Mouse (Mus musculus): ENCODE data around the gene Duxbl2. TPM values are rescaled to one million over a fixed set of nuclear protein-coding genes. Genes with fewer than 3 reads are reported as not detected.
"Not testable (repeated sequence)": the region's sequence is repeated elsewhere in the genome, so short reads cannot be mapped to it uniquely, and the experiment has no call there.

Gene Duxbl2
- total RNA-seq (2018; cell fraction: chromatin; rRNA removed): not detected
- total RNA-seq (2018; cell fraction: cytosol; rRNA removed): not detected
- not detected for total RNA-seq (2018; cell fraction: nucleus; rRNA removed)
- not detected in 3 replicates for polyA plus RNA-seq (2018)

DNA sequence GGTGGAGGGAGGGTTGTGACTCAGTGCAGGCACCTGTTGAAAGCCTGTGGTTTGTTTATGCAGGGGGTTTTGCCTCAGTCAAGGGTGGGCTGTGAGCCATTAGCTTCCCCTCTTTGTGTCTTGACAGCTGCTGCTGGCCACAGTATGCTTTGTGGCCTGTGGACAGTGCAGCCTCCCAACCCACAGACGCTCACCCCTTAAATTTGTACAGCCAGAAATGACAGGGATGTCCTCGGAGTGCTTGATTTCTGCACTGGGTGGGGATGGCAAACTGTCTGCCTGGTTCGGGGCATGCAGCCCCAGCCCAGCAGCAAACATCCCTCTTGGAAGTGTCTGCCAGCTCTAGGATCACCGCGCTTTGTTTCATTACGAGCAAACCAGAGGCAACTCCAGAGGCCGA, at the start of gene Duxbl2:
Gene Duxbl2 (plus strand): TSS at position 200 of the 400 bp plus-strand sequence.
- not testable (repeated sequence) for H3K27ac ChIP-seq; H3K36me3 ChIP-seq (ENCODE audit: inconsistent target); H3K4me3 ChIP-seq (ENCODE audit: inconsistent target); H3K79me2 ChIP-seq (ENCODE audit: inconsistent target)
- WGBS (ENCODE audit: missing documents): no CpG with 5 or more reads among the region's 7 CpGs

DNA sequence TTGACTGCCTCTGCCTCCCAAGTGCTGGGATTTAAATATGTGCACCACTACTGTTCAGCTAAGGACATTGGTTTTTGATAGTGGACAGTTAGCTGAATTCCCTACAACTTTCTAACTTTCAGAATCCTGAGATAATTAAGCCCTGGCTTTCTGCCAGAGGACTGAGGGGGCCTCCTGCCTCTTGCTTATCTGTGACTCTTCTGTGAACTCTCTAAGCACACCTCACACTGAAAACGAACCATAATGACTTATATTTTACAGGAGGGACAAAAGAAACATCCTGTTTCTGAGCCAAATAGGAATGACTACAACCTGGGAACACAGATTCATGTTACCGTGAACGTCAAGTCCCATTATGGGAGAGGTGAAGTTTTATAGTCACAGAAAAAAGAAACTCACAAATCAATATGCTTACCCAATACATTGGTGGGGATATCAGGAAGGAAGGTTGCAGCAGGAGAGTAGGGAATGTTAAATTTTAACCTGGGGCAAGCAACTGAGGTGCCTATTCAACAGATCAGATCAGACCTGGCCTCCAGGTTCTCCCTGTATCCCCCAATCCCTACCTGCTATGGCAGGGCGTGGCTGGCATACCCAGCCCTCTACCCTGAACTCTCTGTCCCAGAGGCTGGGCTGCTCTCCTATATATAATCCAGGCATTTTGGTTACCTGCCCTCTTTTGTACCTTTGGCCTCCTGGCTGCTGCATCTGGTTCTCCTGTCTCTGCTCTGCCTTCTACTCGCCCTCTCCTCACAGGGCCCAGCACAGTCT, 41.3 kb upstream of the Duxbl2 start:
- H3K4me3 ChIP-seq (ENCODE audit: inconsistent target); H3K36me3 ChIP-seq (ENCODE audit: inconsistent target); H3K27ac ChIP-seq; H3K79me2 ChIP-seq (ENCODE audit: inconsistent target): not testable (repeated sequence)
- no CpG with 5 or more reads among the region's 5 CpGs for WGBS (ENCODE audit: missing documents)

DNA sequence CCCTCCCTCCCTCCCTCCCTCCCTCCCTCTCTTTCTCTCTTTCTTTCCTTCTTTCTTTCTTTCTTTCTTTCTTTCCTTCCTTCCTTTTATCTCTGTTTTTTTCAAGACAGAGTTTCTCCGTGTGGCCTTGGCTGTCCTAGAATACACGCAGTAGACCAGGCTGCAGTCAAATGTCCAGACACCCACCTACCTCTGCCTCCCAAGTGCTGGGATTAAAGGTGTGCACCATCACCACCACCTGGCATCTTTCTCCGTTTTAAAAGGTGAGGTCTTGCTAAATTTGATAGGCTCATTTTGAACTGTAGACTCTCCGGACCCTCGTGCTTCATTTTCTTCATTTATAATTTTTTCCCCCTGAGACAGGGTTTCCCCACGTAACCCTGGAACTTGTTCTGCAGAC, 36.9 kb upstream of the Duxbl2 start, which contains the start of gene Cphx2:
Gene Cphx2 (plus strand): TSS at position 301 of the 400 bp plus-strand sequence.
- H3K27ac ChIP-seq; H3K4me3 ChIP-seq (ENCODE audit: inconsistent target); H3K79me2 ChIP-seq (ENCODE audit: inconsistent target); H3K36me3 ChIP-seq (ENCODE audit: inconsistent target): not testable (repeated sequence)
- WGBS (ENCODE audit: missing documents): no CpG with 5 or more reads among the region's 6 CpGs

DNA sequence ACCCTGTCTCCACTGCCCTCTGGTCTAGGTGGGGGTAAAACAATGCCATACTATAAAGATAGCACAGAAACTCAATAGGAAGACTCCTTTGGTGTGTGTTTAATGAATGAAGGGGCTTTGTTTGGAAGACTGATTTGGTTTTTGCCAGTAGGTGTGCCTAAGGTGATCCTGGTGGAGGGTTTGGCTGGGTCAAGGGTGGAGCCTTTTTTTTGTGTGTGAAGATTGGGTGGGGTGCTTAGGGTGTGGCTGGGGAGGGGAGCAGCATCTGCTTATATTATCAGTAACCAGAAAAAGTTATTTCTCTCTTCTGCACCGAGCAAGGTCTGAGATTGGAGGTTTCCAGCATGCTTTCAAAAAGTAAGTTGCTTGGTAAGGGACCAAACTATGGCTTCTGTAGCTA, 36.2 kb upstream of the Duxbl2 start, which contains the start of gene Cphx3:
Gene Cphx3 (plus strand): TSS at position 301 of the 400 bp plus-strand sequence.
- not testable (repeated sequence) for H3K36me3 ChIP-seq (ENCODE audit: inconsistent target)
- WGBS (ENCODE audit: missing documents): no CpG with 5 or more reads among the region's 1 CpGs

DNA sequence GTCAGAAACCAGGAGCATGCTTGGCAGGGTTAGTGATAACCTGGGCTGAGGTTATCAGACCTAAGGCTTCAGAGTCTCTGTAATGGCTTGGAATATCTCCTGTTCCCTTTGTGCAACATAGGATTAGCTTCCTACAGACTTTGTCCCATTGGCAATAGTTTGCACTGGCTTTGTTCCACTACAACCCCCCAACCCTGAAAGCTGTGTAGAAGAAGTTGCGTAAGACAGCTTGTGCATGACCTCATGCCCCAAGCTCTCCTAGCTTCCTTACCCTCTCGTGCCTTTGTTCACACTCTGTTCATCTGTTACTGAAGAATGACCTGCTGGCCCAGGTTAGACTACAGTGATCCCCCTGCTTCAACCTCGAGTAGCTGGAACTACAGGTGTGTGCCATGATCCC, 20.5 kb upstream of the Duxbl2 start:
- H3K79me2 ChIP-seq (ENCODE audit: inconsistent target); H3K27ac ChIP-seq; H3K36me3 ChIP-seq (ENCODE audit: inconsistent target); H3K4me3 ChIP-seq (ENCODE audit: inconsistent target): not testable (repeated sequence)
- WGBS (ENCODE audit: missing documents): no CpG with 5 or more reads among the region's 3 CpGs

More for the DNA sequence above, 36.2 kb upstream of the Duxbl2 start, which contains the start of gene Cphx3:
- H3K27ac ChIP-seq; H3K79me2 ChIP-seq (ENCODE audit: inconsistent target); H3K4me3 ChIP-seq (ENCODE audit: inconsistent target): not testable (repeated sequence)

DNA sequence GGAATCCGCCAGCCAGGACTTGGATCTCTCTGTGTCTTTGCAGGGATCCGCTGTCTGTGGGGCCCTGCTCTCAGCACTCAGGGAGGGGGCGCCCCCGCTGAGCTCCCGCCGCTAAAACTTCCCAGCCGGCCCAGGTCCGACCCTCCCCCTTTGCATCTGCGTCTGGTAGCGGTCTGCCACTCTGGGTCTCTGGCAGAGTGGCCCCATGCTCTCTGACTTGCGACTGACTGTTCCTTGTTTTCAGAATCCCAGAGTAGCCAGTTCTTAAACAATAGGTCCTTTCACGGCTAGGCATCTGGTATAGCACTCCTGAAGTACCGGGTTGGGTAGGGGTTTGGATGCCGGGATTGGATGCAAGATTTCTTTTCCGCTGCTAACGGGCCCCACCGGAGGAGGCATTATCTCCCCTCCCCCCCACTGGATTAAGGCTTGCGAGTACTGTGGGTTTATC, 426 bp downstream of the Duxbl2 start:
- H3K27ac ChIP-seq; H3K79me2 ChIP-seq (ENCODE audit: inconsistent target); H3K36me3 ChIP-seq (ENCODE audit: inconsistent target); H3K4me3 ChIP-seq (ENCODE audit: inconsistent target): not testable (repeated sequence)
- no CpG with 5 or more reads among the region's 18 CpGs for WGBS (ENCODE audit: missing documents)

DNA sequence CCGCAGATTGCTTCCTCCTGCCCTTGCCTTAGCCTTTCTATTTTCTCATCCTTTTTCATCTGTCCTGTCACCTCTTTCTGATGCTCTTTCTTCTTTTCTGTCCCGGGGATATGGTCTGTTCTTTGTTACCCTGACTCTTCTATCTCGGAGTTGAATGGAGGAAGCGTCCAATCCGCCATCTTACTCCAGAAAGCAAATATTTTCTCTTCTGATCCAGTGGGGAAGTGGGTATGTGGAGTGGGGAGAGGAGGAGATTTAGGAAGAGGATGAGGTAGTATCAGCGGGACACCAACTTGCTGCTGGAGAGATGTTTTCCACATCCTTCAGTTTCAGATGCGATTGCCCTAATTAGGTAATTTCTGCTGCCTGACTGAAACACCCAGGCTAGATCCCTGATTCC, 946 bp downstream of the Duxbl2 start:
- not testable (repeated sequence) for H3K36me3 ChIP-seq (ENCODE audit: inconsistent target); H3K27ac ChIP-seq; H3K79me2 ChIP-seq (ENCODE audit: inconsistent target); H3K4me3 ChIP-seq (ENCODE audit: inconsistent target)
- WGBS (ENCODE audit: missing documents): no CpG with 5 or more reads among the region's 7 CpGs

DNA sequence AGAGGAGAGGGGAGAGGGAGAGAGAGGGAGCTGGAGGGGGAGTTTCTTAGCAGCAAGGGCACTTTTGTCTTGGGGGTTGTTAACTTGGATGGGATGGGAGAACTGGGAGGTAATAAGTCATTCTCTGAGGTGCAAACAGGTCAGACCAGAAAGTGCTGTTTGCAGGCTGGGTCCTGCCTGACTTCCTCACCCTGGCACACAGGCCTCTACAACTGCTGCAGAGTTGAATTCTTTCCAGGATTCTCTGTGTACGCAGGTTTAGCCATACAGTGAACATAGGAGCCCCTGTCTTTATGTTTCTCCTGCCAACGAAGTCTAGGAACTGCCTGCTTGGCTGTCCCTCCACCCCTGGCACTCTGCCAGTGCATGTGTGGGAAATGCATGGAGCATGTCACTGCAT, 28.9 kb downstream of the Duxbl2 start:
- not testable (repeated sequence) for H3K4me3 ChIP-seq (ENCODE audit: inconsistent target); H3K27ac ChIP-seq; H3K79me2 ChIP-seq (ENCODE audit: inconsistent target); H3K36me3 ChIP-seq (ENCODE audit: inconsistent target)
- no CpG with 5 or more reads among the region's 2 CpGs for WGBS (ENCODE audit: missing documents)

DNA sequence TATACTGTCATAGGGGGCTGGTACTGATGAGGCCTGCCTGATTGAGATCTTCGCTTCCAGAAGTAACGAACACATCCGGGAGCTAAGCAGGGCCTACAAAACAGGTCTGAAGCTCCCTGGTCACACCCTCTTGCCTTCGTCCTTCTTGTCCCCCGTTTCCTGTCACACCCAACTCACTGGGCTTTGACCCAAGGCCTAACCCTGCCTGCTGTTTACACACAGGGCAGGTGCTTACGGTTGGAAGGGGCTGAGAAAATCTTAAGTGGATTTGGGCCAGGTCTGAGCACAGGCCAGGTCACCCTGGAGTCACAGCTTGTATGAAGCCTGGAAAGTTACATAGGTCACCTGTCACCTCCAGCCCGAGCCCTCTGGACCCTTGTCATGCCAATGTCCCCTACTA, 37.9 kb downstream of the Duxbl2 start:
- H3K79me2 ChIP-seq (ENCODE audit: inconsistent target); H3K36me3 ChIP-seq (ENCODE audit: inconsistent target); H3K4me3 ChIP-seq (ENCODE audit: inconsistent target); H3K27ac ChIP-seq: not testable (repeated sequence)
- no CpG with 5 or more reads among the region's 7 CpGs for WGBS (ENCODE audit: missing documents)

DNA sequence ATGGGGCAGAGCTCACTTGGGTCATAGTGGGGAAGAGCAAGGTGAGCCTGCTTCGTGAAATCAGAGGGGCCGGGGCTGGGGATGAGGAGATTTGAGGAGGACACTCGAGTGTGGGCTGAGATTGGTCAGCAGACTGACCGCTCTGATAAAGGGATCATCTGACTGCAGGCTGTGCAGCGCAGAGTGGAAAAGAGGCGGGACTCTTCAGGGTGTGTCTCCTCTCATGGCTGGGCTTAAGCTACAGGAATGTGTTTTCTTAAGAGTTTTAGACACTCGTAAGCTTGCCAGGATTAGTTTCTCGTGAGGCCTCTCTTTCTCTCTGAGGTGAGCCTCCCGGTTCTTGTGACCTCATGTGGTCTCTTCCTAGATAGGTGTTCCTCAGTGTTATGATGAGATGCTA, 43.0 kb downstream of the Duxbl2 start:
- H3K36me3 ChIP-seq (ENCODE audit: inconsistent target); H3K79me2 ChIP-seq (ENCODE audit: inconsistent target); H3K4me3 ChIP-seq (ENCODE audit: inconsistent target); H3K27ac ChIP-seq: not testable (repeated sequence)
- no CpG with 5 or more reads among the region's 9 CpGs for WGBS (ENCODE audit: missing documents)

DNA sequence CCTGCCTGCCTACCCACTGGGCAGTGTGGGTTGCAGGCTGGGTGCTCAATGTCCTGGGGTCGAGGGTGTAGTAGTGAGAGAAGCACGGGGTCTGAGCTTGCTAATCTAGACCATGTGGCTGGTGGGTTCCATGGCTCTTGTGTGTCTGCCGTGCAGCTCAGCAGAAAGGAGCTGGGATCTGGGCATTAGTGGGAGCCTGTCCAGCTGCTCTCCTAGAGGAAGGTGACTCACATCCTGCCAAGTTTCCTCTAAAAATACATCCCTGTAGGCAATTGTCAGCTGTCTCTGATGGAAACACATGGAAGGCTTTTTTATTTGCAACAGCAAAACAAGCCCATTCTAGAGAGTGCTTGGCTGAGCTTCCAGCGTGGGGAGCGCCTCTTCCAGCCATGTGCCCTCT, 44.3 kb downstream of the Duxbl2 start:
- H3K4me3 ChIP-seq (ENCODE audit: inconsistent target); H3K79me2 ChIP-seq (ENCODE audit: inconsistent target); H3K36me3 ChIP-seq (ENCODE audit: inconsistent target); H3K27ac ChIP-seq: not testable (repeated sequence)
- no CpG with 5 or more reads among the region's 5 CpGs for WGBS (ENCODE audit: missing documents)

DNA sequence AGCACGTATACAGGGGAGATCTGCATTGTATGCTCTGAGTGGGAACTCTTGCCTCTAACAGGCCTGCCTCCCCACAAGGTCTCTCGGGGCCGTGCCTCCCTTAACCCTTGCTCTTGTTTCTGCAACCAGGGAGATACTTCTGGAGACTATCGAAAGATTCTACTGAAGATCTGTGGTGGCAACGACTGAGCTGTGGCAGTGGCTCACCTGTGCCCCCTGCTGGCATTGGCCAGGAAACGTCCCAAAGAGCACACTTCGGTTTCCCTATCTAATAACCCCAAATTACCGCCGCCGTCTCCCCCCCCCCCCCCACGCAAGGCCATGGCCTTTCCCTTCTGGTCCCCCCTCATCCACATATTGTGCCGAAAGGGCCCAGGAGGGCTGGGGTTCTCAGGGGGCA, 47.1 kb downstream of the Duxbl2 start:
- not testable (repeated sequence) for H3K27ac ChIP-seq; H3K4me3 ChIP-seq (ENCODE audit: inconsistent target); H3K36me3 ChIP-seq (ENCODE audit: inconsistent target); H3K79me2 ChIP-seq (ENCODE audit: inconsistent target)
- WGBS (ENCODE audit: missing documents): no CpG with 5 or more reads among the region's 12 CpGs

DNA sequence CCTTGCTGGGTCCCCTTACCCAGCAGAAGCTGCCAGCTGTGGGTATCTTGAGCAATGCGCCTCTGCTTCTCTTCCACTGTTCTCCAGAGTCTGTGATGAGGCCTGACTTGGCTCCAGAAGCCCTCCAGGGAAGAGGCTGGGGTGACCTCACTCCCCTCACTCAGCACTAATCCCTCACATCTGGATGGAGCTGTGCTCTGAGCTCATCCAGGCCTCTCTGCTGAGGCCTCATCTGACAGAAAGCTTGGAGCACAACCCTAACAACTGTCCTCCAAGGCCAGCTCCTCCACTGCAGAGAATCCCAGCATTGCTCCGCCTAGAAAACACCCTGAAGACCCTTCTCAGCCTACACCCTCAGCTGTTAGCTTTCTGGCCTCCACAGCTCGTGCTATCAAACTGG, 55.8 kb downstream of the Duxbl2 start:
- WGBS (ENCODE audit: missing documents): no CpG with 5 or more reads among the region's 3 CpGs

DNA sequence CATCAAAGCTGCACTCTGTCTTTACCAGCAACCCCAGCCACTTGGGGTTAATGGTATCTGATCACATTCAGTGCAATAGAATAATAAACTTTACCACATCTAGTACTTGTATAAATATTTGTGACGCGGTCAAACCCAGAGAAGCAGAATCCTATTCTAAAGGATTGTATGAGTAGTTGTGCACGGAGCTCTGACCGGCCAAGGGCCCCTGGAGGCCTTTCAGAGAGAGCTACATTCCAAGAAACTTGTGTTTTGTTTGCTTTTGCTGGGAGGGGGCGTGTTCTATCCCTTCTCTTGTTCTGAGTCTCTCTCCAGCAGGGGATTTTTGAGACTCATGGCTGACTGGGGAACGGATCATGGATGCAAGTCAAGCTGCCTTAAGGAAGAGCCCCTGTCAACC, 56.9 kb downstream of the Duxbl2 start:
- H3K27ac ChIP-seq; H3K4me3 ChIP-seq (ENCODE audit: inconsistent target); H3K79me2 ChIP-seq (ENCODE audit: inconsistent target); H3K36me3 ChIP-seq (ENCODE audit: inconsistent target): not testable (repeated sequence)
- no CpG with 5 or more reads among the region's 6 CpGs for WGBS (ENCODE audit: missing documents)

More for the DNA sequence above, 55.8 kb downstream of the Duxbl2 start:
- not testable (repeated sequence) for H3K36me3 ChIP-seq (ENCODE audit: inconsistent target); H3K4me3 ChIP-seq (ENCODE audit: inconsistent target); H3K79me2 ChIP-seq (ENCODE audit: inconsistent target); H3K27ac ChIP-seq

Data from macrophage (primary cell).